Mouse (Mus musculus): Measurements from ENCODE around the gene Hist3h2ba. TPM values are rescaled to one million over a fixed set of nuclear protein-coding genes. Genes with fewer than 3 reads are reported as not detected.

Hist3h2ba gene
- polyA plus RNA-seq, 1 experiment from 2014 or later: 17.9 TPM

GRCm38 (mm10) chr11:58959186-58959825, 10.6 kb downstream of the Hist3h2ba start:
- 11% methylated on average over 15 of the region's 15 CpGs for WGBS (ENCODE audit: insufficient replicate concordance)

GRCm38 (mm10) chr11:58959921-58960465, 11.3 kb downstream of the Hist3h2ba start:
- Histone ChIP-seq H3K9ac (ENCODE audit: low read depth, low read length) (peak overlapping the region; percentile 75), H3K36me3 (ENCODE audit: control insufficient read depth, insufficient read depth) (peaks cover 12% of the 10 kb centered on the region), H3K4me3 (ENCODE audit: low read depth, low read length) (peak overlapping the region; percentile 71), H3K4me1 (ENCODE audit: control insufficient read depth, low read depth, low read length) (peaks cover 34% of the 10 kb centered on the region), H3K4me2 (ENCODE audit: low read depth, low read length) (peak overlapping the region; percentile 91), H3K9me3 (replicated peaks; ENCODE audit: control insufficient read depth, low read length) (peaks cover 3% of the 10 kb centered on the region; the same call in 1 of the 2 replicates), H3K27me3 (ENCODE audit: control insufficient read depth, insufficient read depth, low read depth, low read length) (peaks cover 15% of the 10 kb centered on the region), H3K27ac (ENCODE audit: low read length) (peak overlapping the region; percentile 78)
- 3% methylated on average over 40 of the region's 40 CpGs for WGBS (ENCODE audit: insufficient replicate concordance)
- ATAC-seq (ENCODE audit: low read depth): peak; percentile 93

More at GRCm38 (mm10) chr11:58959186-58959825, 10.6 kb downstream of the Hist3h2ba start:
- H3K4me3 ChIP-seq (ENCODE audit: low read depth, low read length): peak overlapping the region; percentile 71
- H3K4me2 ChIP-seq (ENCODE audit: low read depth, low read length): peak overlapping the region; percentile 91
- peak overlapping the region; percentile 72 for H3K27ac ChIP-seq (ENCODE audit: low read length)
- peak overlapping the region; percentile 75 for H3K9ac ChIP-seq (ENCODE audit: low read depth, low read length)
- peaks cover 12% of the 10 kb centered on the region for H3K36me3 ChIP-seq (ENCODE audit: control insufficient read depth, insufficient read depth)
- H3K9me3 ChIP-seq (replicated peaks; ENCODE audit: control insufficient read depth, low read length): peaks cover 3% of the 10 kb centered on the region; the same call in 1 of the 2 replicates
- ATAC-seq (ENCODE audit: low read depth): no peak
- peaks cover 15% of the 10 kb centered on the region for H3K27me3 ChIP-seq (ENCODE audit: control insufficient read depth, insufficient read depth, low read depth, low read length)
- H3K4me1 ChIP-seq (ENCODE audit: control insufficient read depth, low read depth, low read length): peaks cover 33% of the 10 kb centered on the region

- no peak for ATAC-seq (ENCODE audit: low read depth)
- Histone ChIP-seq H3K36me3 (ENCODE audit: control insufficient read depth, insufficient read depth) (peaks cover 12% of the 10 kb centered on the region), H3K27ac (ENCODE audit: low read length) (no peak overlapping the region), H3K4me2 (ENCODE audit: low read depth, low read length) (no peak overlapping the region), H3K4me1 (ENCODE audit: control insufficient read depth, low read depth, low read length) (peaks cover 37% of the 10 kb centered on the region), H3K9ac (ENCODE audit: low read depth, low read length) (no peak overlapping the region), H3K27me3 (ENCODE audit: control insufficient read depth, insufficient read depth, low read depth, low read length) (peaks cover 15% of the 10 kb centered on the region), H3K4me3 (ENCODE audit: low read depth, low read length) (no peak overlapping the region), H3K9me3 (replicated peaks; ENCODE audit: control insufficient read depth, low read length) (peaks cover 3% of the 10 kb centered on the region; the same call in 1 of the 2 replicates)
- WGBS (ENCODE audit: insufficient replicate concordance): 54% methylated on average over 50 of the region's 50 CpGs
These were observed 12.9 kb downstream of the Hist3h2ba start for GRCm38 (mm10) chr11:58961364-58962177.

- Histone ChIP-seq H3K9ac (ENCODE audit: low read depth, low read length) (no peak overlapping the region), H3K36me3 (ENCODE audit: control insufficient read depth, insufficient read depth) (no peaks in the 10 kb centered on the region), H3K27me3 (ENCODE audit: control insufficient read depth, insufficient read depth, low read depth, low read length) (peaks cover 15% of the 10 kb centered on the region), H3K27ac (ENCODE audit: low read length) (no peak overlapping the region), H3K4me2 (ENCODE audit: low read depth, low read length) (0 out of 2 replicates have a peak overlapping the region, but pooled peaks have one; percentile 4), H3K4me1 (ENCODE audit: control insufficient read depth, low read depth, low read length) (peaks cover 24% of the 10 kb centered on the region), H3K9me3 (replicated peaks; ENCODE audit: control insufficient read depth, low read length) (peaks cover 3% of the 10 kb centered on the region; the same call in 1 of the 2 replicates), H3K4me3 (ENCODE audit: low read depth, low read length) (no peak overlapping the region)
- WGBS (ENCODE audit: insufficient replicate concordance): 30% methylated on average over 17 of the region's 17 CpGs
- no peak for ATAC-seq (ENCODE audit: low read depth)
These were observed 14.8 kb downstream of the Hist3h2ba start for GRCm38 (mm10) chr11:58963543-58963942.

GRCm38 (mm10) chr11:58964216-58964615, 15.5 kb downstream of the Hist3h2ba start:
- 68% methylated on average over 7 of the region's 7 CpGs for WGBS (ENCODE audit: insufficient replicate concordance)
- no peak overlapping the region for H3K9ac ChIP-seq (ENCODE audit: low read depth, low read length)
- no peak overlapping the region for H3K4me3 ChIP-seq (ENCODE audit: low read depth, low read length)
- ATAC-seq (ENCODE audit: low read depth): no peak
- H3K4me2 ChIP-seq (ENCODE audit: low read depth, low read length): no peak overlapping the region
- H3K4me1 ChIP-seq (ENCODE audit: control insufficient read depth, low read depth, low read length): peaks cover 22% of the 10 kb centered on the region
- peaks cover 15% of the 10 kb centered on the region for H3K27me3 ChIP-seq (ENCODE audit: control insufficient read depth, insufficient read depth, low read depth, low read length)
- H3K36me3 ChIP-seq (ENCODE audit: control insufficient read depth, insufficient read depth): no peaks in the 10 kb centered on the region
- peaks cover 3% of the 10 kb centered on the region; the same call in 1 of the 2 replicates for H3K9me3 ChIP-seq (replicated peaks; ENCODE audit: control insufficient read depth, low read length)
- H3K27ac ChIP-seq (ENCODE audit: low read length): no peak overlapping the region

- Histone ChIP-seq H3K27me3 (ENCODE audit: control insufficient read depth, insufficient read depth, low read depth, low read length) (peaks cover 15% of the 10 kb centered on the region), H3K9me3 (replicated peaks; ENCODE audit: control insufficient read depth, low read length) (peaks cover 3% of the 10 kb centered on the region; the same call in 1 of the 2 replicates), H3K4me2 (ENCODE audit: low read depth, low read length) (no peak overlapping the region), H3K9ac (ENCODE audit: low read depth, low read length) (no peak overlapping the region), H3K36me3 (ENCODE audit: control insufficient read depth, insufficient read depth) (no peaks in the 10 kb centered on the region), H3K4me1 (ENCODE audit: control insufficient read depth, low read depth, low read length) (peaks cover 17% of the 10 kb centered on the region), H3K27ac (ENCODE audit: low read length) (no peak overlapping the region), H3K4me3 (ENCODE audit: low read depth, low read length) (no peak overlapping the region)
- ATAC-seq (ENCODE audit: low read depth): 0 out of 2 replicates have a peak, but pooled peaks have one; percentile 33
- 43% methylated on average over 12 of the region's 12 CpGs for WGBS (ENCODE audit: insufficient replicate concordance)
These were observed 16.5 kb downstream of the Hist3h2ba start for GRCm38 (mm10) chr11:58965001-58965760.

- Histone ChIP-seq H3K9ac (ENCODE audit: low read depth, low read length) (no peak overlapping the region), H3K4me2 (ENCODE audit: low read depth, low read length) (no peak overlapping the region), H3K36me3 (ENCODE audit: control insufficient read depth, insufficient read depth) (peaks cover 2% of the 10 kb centered on the region; the same call in 1 of the 2 replicates), H3K27ac (ENCODE audit: low read length) (no peak overlapping the region), H3K4me3 (ENCODE audit: low read depth, low read length) (no peak overlapping the region), H3K4me1 (ENCODE audit: control insufficient read depth, low read depth, low read length) (peaks cover 17% of the 10 kb centered on the region), H3K9me3 (replicated peaks; ENCODE audit: control insufficient read depth, low read length) (no peaks in the 10 kb centered on the region), H3K27me3 (ENCODE audit: control insufficient read depth, insufficient read depth, low read depth, low read length) (peaks cover 2% of the 10 kb centered on the region)
- 86% methylated on average over 1 of the region's 1 CpGs for WGBS (ENCODE audit: insufficient replicate concordance)
- ATAC-seq (ENCODE audit: low read depth): no peak
These were observed 18.6 kb downstream of the Hist3h2ba start for GRCm38 (mm10) chr11:58967346-58967745.

GRCm38 (mm10) chr11:58968551-58968950, 19.8 kb downstream of the Hist3h2ba start:
- Histone ChIP-seq H3K9ac (ENCODE audit: low read depth, low read length) (no peak overlapping the region), H3K27me3 (ENCODE audit: control insufficient read depth, insufficient read depth, low read depth, low read length) (no peaks in the 10 kb centered on the region; the same call in 1 of the 2 replicates), H3K4me2 (ENCODE audit: low read depth, low read length) (no peak overlapping the region), H3K4me1 (ENCODE audit: control insufficient read depth, low read depth, low read length) (peaks cover 14% of the 10 kb centered on the region), H3K36me3 (ENCODE audit: control insufficient read depth, insufficient read depth) (peaks cover 2% of the 10 kb centered on the region; the same call in 1 of the 2 replicates), H3K27ac (ENCODE audit: low read length) (no peak overlapping the region), H3K9me3 (replicated peaks; ENCODE audit: control insufficient read depth, low read length) (no peaks in the 10 kb centered on the region), H3K4me3 (ENCODE audit: low read depth, low read length) (no peak overlapping the region)
- ATAC-seq (ENCODE audit: low read depth): peak; percentile 20; the same call in 1 of the 2 replicates
- 56% methylated on average over 7 of the region's 7 CpGs for WGBS (ENCODE audit: insufficient replicate concordance)

Data from liver, embryonic 16.5 days (tissue).